Comparison of ENCODE assay signal across 26 mouse cellular contexts in the genomic region with DNA sequence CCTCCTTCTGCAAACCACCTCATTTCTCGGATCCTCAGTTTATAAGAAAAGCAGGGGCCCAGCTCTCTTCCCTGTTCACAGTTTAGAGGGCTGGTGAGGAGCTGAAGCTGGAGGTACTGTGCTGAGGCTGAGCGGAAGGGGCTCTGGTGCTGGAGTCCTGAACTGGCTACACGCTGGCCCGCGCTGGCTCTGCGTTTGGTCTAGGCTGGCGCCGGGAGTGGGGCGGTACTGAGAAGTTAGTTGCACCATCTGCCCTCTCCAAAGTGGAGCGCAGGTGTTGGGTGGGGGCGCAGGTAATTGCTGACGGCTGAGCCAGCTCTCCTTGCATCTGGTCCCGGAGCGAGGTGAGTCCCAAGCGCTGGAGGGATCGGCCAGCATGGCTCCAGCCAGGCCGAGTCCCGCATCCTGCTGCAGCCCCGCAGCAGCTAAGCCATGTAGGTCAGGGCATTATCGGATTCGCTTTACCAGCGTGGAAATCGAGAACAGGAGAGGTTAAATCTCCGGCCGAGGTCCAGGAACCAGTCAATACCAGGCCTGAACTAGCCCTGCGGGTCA. TPM values are rescaled to one million over a fixed set of nuclear protein-coding genes. Genes with fewer than 3 reads are reported as not detected.
DNase-seq lines count a peak whose midpoint lies in the region; ATAC-seq lines count a peak whose summit lies in the region.
"Had no signal": no experiment of that assay in that cellular context is flagged by ENCODE, and none has a peak within 500 bp of the region (broad histone marks: within the 10 kb centered on the region; RNA-seq: fewer than 3 reads in every experiment).

No protein-coding gene starts in this region.

- no peak for ATAC-seq in forebrain, embryonic 11.5 days (replicated peaks; ENCODE audit: low FRiP score)
- ATAC-seq in forebrain, embryonic 12.5 days (ENCODE audit: low FRiP score), result no peak
- no peak for ATAC-seq in midbrain, embryonic 11.5 days (ENCODE audit: low FRiP score)
- no peak for ATAC-seq in midbrain, embryonic 16.5 days
- ATAC-seq in limb, embryonic 13.5 days (ENCODE audit: low FRiP score, low read depth), result no peak
- ATAC-seq in cerebellum, adult (ENCODE audit: insufficient number of reproducible peaks, low FRiP score, low TSS enrichment), result no peak
- ATAC-seq: hindbrain, embryonic 16.5 days; intestine, embryonic 16.5 days had no signal

- DNase-seq in forebrain, embryonic 11.5 days (ENCODE audit: low spot score), result peak; percentile 51
- peak; percentile 90 for DNase-seq in midbrain, embryonic 11.5 days (ENCODE audit: low spot score, missing footprints)
- DNase-seq in embryonic facial prominence, embryonic 10.5 days (ENCODE audit: low spot score), result peak; percentile 29
- DNase-seq in lung, postnatal 10 days, result no peak
- DNase-seq: adrenal gland, adult 8-10 months; cerebellum, postnatal 36 days; gastrocnemius, adult 2 months; layer of hippocampus, postnatal 36 days; lung, embryonic 14.5 days; lung, postnatal 4 days; right cerebral cortex, postnatal 14 days had no signal

- 36% methylated on average over 26 of the region's 26 CpGs for WGBS in forebrain, embryonic 11.5 days
- 36% methylated on average over 26 of the region's 26 CpGs for WGBS in forebrain, embryonic 12.5 days
- 30% methylated on average over 26 of the region's 26 CpGs for WGBS in midbrain, embryonic 11.5 days
- 40% methylated on average over 26 of the region's 26 CpGs for WGBS in midbrain, embryonic 16.5 days
- 25% methylated on average over 26 of the region's 26 CpGs for WGBS in embryonic facial prominence, embryonic 10.5 days
- WGBS in limb, embryonic 13.5 days, result 26% methylated on average over 26 of the region's 26 CpGs

- no peak overlapping the region for H3K4me3 ChIP-seq in forebrain, embryonic 11.5 days (ENCODE audit: low read depth, low read length)
- H3K4me3 ChIP-seq in forebrain, embryonic 12.5 days (replicated peaks), result no peak overlapping the region
- H3K4me3 ChIP-seq in midbrain, embryonic 11.5 days (ENCODE audit: low read depth, low read length), result no peak overlapping the region
- no peak overlapping the region for H3K4me3 ChIP-seq in midbrain, embryonic 16.5 days (ENCODE audit: low read depth, low read length)
- no peak overlapping the region for H3K4me3 ChIP-seq in embryonic facial prominence, embryonic 10.5 days
- H3K4me3 ChIP-seq in limb, embryonic 13.5 days, result no peak overlapping the region
- H3K4me3 ChIP-seq: gastrocnemius, adult 2 months; heart, embryonic 13.5 days; neural tube, embryonic 12.5 days had no signal

- H3K36me3 ChIP-seq in forebrain, embryonic 11.5 days (ENCODE audit: control insufficient read depth, insufficient read depth, low read length), result no peaks in the 10 kb centered on the region
- no peaks in the 10 kb centered on the region for H3K36me3 ChIP-seq in forebrain, embryonic 12.5 days (replicated peaks)
- no peaks in the 10 kb centered on the region for H3K36me3 ChIP-seq in midbrain, embryonic 11.5 days (ENCODE audit: control insufficient read depth, insufficient read depth, low read length)
- H3K36me3 ChIP-seq in midbrain, embryonic 16.5 days (ENCODE audit: control insufficient read depth, insufficient read depth, low read length), result no peaks in the 10 kb centered on the region
- H3K36me3 ChIP-seq in embryonic facial prominence, embryonic 10.5 days (replicated peaks), result no peaks in the 10 kb centered on the region
- no peaks in the 10 kb centered on the region for H3K36me3 ChIP-seq in limb, embryonic 13.5 days
- H3K36me3 ChIP-seq: heart, embryonic 13.5 days; neural tube, embryonic 12.5 days had no signal

- no peaks in the 10 kb centered on the region for H3K9me3 ChIP-seq in forebrain, embryonic 11.5 days (ENCODE audit: control insufficient read depth, low read length)
- no peaks in the 10 kb centered on the region for H3K9me3 ChIP-seq in forebrain, embryonic 12.5 days
- H3K9me3 ChIP-seq in midbrain, embryonic 11.5 days (ENCODE audit: control insufficient read depth, low read length), result no peaks in the 10 kb centered on the region
- no peaks in the 10 kb centered on the region for H3K9me3 ChIP-seq in midbrain, embryonic 16.5 days (replicated peaks; ENCODE audit: control insufficient read depth, low read length, poor library complexity, severe bottlenecking)
- no peaks in the 10 kb centered on the region for H3K9me3 ChIP-seq in embryonic facial prominence, embryonic 10.5 days
- H3K9me3 ChIP-seq in limb, embryonic 13.5 days, result no peaks in the 10 kb centered on the region
- H3K9me3 ChIP-seq: heart, embryonic 13.5 days; neural tube, embryonic 12.5 days had no signal

- H3K27me3 ChIP-seq in forebrain, embryonic 11.5 days (ENCODE audit: control insufficient read depth, insufficient read depth, low read length), result peaks cover 5% of the 10 kb centered on the region
- H3K27me3 ChIP-seq in forebrain, embryonic 12.5 days, result peaks cover 44% of the 10 kb centered on the region
- peaks cover 18% of the 10 kb centered on the region for H3K27me3 ChIP-seq in midbrain, embryonic 11.5 days (ENCODE audit: control insufficient read depth, insufficient read depth, low read length)
- no peaks in the 10 kb centered on the region for H3K27me3 ChIP-seq in midbrain, embryonic 16.5 days (ENCODE audit: control insufficient read depth, insufficient read depth, low read depth, low read length)
- peaks cover 77% of the 10 kb centered on the region for H3K27me3 ChIP-seq in embryonic facial prominence, embryonic 10.5 days (replicated peaks; ENCODE audit: low read depth, poor library complexity, severe bottlenecking)
- peaks cover 35% of the 10 kb centered on the region for H3K27me3 ChIP-seq in limb, embryonic 13.5 days

- H3K9ac ChIP-seq in forebrain, embryonic 11.5 days (ENCODE audit: low read length), result peak overlapping the region; percentile 5; the same call in 1 of the 2 replicates
- no peak overlapping the region for H3K9ac ChIP-seq in forebrain, embryonic 12.5 days
- no peak overlapping the region for H3K9ac ChIP-seq in midbrain, embryonic 11.5 days (ENCODE audit: low read length)
- no peak overlapping the region for H3K9ac ChIP-seq in midbrain, embryonic 16.5 days (ENCODE audit: low read depth, low read length)
- H3K9ac ChIP-seq in limb, embryonic 13.5 days, result no peak overlapping the region
- H3K9ac ChIP-seq: heart, embryonic 13.5 days; lung, embryonic 14.5 days; neural tube, embryonic 12.5 days had no signal

- H3K4me2 ChIP-seq in forebrain, embryonic 11.5 days (ENCODE audit: low read depth, low read length, severe bottlenecking), result no peak overlapping the region
- H3K4me2 ChIP-seq in forebrain, embryonic 12.5 days, result no peak overlapping the region
- H3K4me2 ChIP-seq in midbrain, embryonic 11.5 days, result no peak overlapping the region
- H3K4me2 ChIP-seq in midbrain, embryonic 16.5 days (ENCODE audit: low read length), result no peak overlapping the region
- 0 out of 2 replicates have a peak overlapping the region, but pooled peaks have one; percentile 19 for H3K4me2 ChIP-seq in limb, embryonic 13.5 days (replicated peaks)
- H3K4me2 ChIP-seq: heart, embryonic 13.5 days; lung, embryonic 14.5 days; neural tube, embryonic 12.5 days had no signal

- no peak overlapping the region for H3K27ac ChIP-seq in forebrain, embryonic 11.5 days (ENCODE audit: low read depth, low read length)
- no peak overlapping the region for H3K27ac ChIP-seq in forebrain, embryonic 12.5 days
- no peak overlapping the region for H3K27ac ChIP-seq in midbrain, embryonic 11.5 days (ENCODE audit: low read depth, low read length)
- no peak overlapping the region for H3K27ac ChIP-seq in midbrain, embryonic 16.5 days (ENCODE audit: low read length)
- no peak overlapping the region for H3K27ac ChIP-seq in embryonic facial prominence, embryonic 10.5 days (replicated peaks)
- H3K27ac ChIP-seq in limb, embryonic 13.5 days, result no peak overlapping the region
- H3K27ac ChIP-seq: gastrocnemius, adult 2 months; heart, embryonic 13.5 days; neural tube, embryonic 12.5 days had no signal

- peaks cover 16% of the 10 kb centered on the region for H3K4me1 ChIP-seq in forebrain, embryonic 11.5 days (replicated peaks; ENCODE audit: control insufficient read depth, insufficient read depth, low read length)
- H3K4me1 ChIP-seq in forebrain, embryonic 12.5 days, result peaks cover 46% of the 10 kb centered on the region
- H3K4me1 ChIP-seq in midbrain, embryonic 11.5 days (ENCODE audit: control insufficient read depth, insufficient read depth, low read length), result peaks cover 27% of the 10 kb centered on the region
- peaks cover 24% of the 10 kb centered on the region for H3K4me1 ChIP-seq in midbrain, embryonic 16.5 days (ENCODE audit: control insufficient read depth, insufficient read depth, low read length)
- H3K4me1 ChIP-seq in embryonic facial prominence, embryonic 10.5 days, result peaks cover 39% of the 10 kb centered on the region
- peaks cover 15% of the 10 kb centered on the region for H3K4me1 ChIP-seq in limb, embryonic 13.5 days

RNA-seq across cellular contexts. Expression of a gene that starts 14.8 kb away (rescaled TPM):
- not detected in 2 replicates for polyA plus RNA-seq in forebrain, embryonic 11.5 days (2014; fragmentation: Nextera tagmentation; extraction: Ambion mirVana)
- polyA plus RNA-seq in forebrain, embryonic 12.5 days (2016; fragmentation: Nextera tagmentation; extraction: Ambion mirVana), result not detected in 2 replicates
- 0.15 TPM in 1 of 2 replicates, not detected in the other for polyA plus RNA-seq in midbrain, embryonic 11.5 days (2014; fragmentation: Nextera tagmentation; extraction: Ambion mirVana)
- not detected in 2 replicates for polyA plus RNA-seq in midbrain, embryonic 16.5 days (2015; fragmentation: Nextera tagmentation; extraction: Ambion mirVana)
- polyA plus RNA-seq in embryonic facial prominence, embryonic 10.5 days (2016; fragmentation: Nextera tagmentation; extraction: Ambion mirVana), result not detected in 2 replicates
- 0.09 TPM in 1 of 2 replicates, not detected in the other for polyA plus RNA-seq in limb, embryonic 13.5 days (2015; fragmentation: Nextera tagmentation; extraction: Ambion mirVana)
- polyA plus RNA-seq: gonadal fat pad, adult 2 months; heart, embryonic 13.5 days; hindbrain, embryonic 16.5 days; kidney, embryonic 16.5 days; liver, adult 2 months; lung, embryonic 14.5 days; neural tube, embryonic 12.5 days; spleen, adult 2 months; stomach, embryonic 14.5 days; thymus, postnatal 0 days; urinary bladder, adult 2 months had no signal

RNA-seq across cellular contexts. Expression of a gene that starts 51.7 kb away (rescaled TPM):
- polyA plus RNA-seq in forebrain, embryonic 11.5 days (2014; fragmentation: Nextera tagmentation; extraction: Ambion mirVana), result 28.5 and 29.9 TPM in 2 replicates
- polyA plus RNA-seq in forebrain, embryonic 12.5 days (2016; fragmentation: Nextera tagmentation; extraction: Ambion mirVana), result 24.9 and 25.8 TPM in 2 replicates
- polyA plus RNA-seq in midbrain, embryonic 11.5 days (2014; fragmentation: Nextera tagmentation; extraction: Ambion mirVana), result 26.4 and 27.1 TPM in 2 replicates
- polyA plus RNA-seq in midbrain, embryonic 16.5 days (2015; fragmentation: Nextera tagmentation; extraction: Ambion mirVana), result 17.3 and 17.6 TPM in 2 replicates
- polyA plus RNA-seq in embryonic facial prominence, embryonic 10.5 days (2016; fragmentation: Nextera tagmentation; extraction: Ambion mirVana), result 34.3 and 34.7 TPM in 2 replicates
- polyA plus RNA-seq in limb, embryonic 13.5 days (2015; fragmentation: Nextera tagmentation; extraction: Ambion mirVana), result 30.1 and 30.2 TPM in 2 replicates
